Mouse (Mus musculus) neural tube, embryonic 14.5 days (tissue): ENCODE results near the gene Vil1. TPM values are rescaled to one million over a fixed set of nuclear protein-coding genes. Genes with fewer than 3 reads are reported as not detected.

ENCODE experiments used
- ATAC-seq: fragments of 200-750 bp; cut with Nextera tagmentation; 2 replicates; pipeline ENCODE4 v1.8.0; 2017; ENCODE audit warnings: low read depth, mild to moderate bottlenecking, moderate TSS enrichment, moderate library complexity
- H3K27ac ChIP-seq: fragments of 300-500 bp; sonication (generic); 2 replicates; pipeline ENCODE4 v1.5.1; 2014; ENCODE audit warnings: low read depth, mild to moderate bottlenecking, control low read depth, low read length, moderate library complexity, mixed read lengths
- H3K27me3 ChIP-seq: fragments of 300-500 bp; sonication (generic); 2 replicates; pipeline ENCODE4 v1.6.1; 2014; ENCODE audit warnings: low read length; ENCODE audit not compliant: control insufficient read depth, insufficient read depth
- H3K36me3 ChIP-seq: fragments of 300-500 bp; sonication (generic); 2 replicates; pipeline ENCODE4 v1.6.1; 2014; ENCODE audit warnings: low read length, mixed read lengths; ENCODE audit not compliant: control insufficient read depth, insufficient read depth
- H3K4me1 ChIP-seq: fragments of 300-500 bp; sonication (generic); 2 replicates; pipeline ENCODE4 v1.6.1; 2014; ENCODE audit warnings: low read length; ENCODE audit not compliant: control insufficient read depth, insufficient read depth
- H3K4me2 ChIP-seq: fragments of 300-500 bp; sonication (generic); 2 replicates; pipeline ENCODE4 v1.6.1; 2014; ENCODE audit warnings: mild to moderate bottlenecking, low read depth, low read length, control low read depth
- H3K4me3 ChIP-seq: fragments of 300-500 bp; sonication (generic); 2 replicates; pipeline ENCODE4 v1.5.1; 2014; ENCODE audit warnings: low read depth, low read length, control low read depth, mixed read lengths
- H3K9ac ChIP-seq: fragments of 300-500 bp; sonication (generic); replicated peaks from 2 replicates; pipeline ENCODE4 v1.6.1; 2014; ENCODE audit warnings: low read depth, mild to moderate bottlenecking, control low read depth, low read length, mixed read lengths
- H3K9me3 ChIP-seq: fragments of 300-500 bp; sonication (generic); 2 replicates; pipeline ENCODE4 v1.6.1; 2016; ENCODE audit warnings: low read length; ENCODE audit not compliant: control insufficient read depth
- WGBS: fragments of 180-500 bp; shearing (Covaris S2); extraction: QIAGEN DNeasy Blood & Tissue Kit; methylation state at CpG from one replicate; pipeline ENCODE4 v1.1.7; 2014; 5-methylcytosine and 5-hydroxymethylcytosine counted together
- polyA plus RNA-seq: library from polyadenylated mRNA; unstranded; fragments of >200 nt; fragmentation: Nextera tagmentation; extraction: Ambion mirVana; gene quantifications from 2 replicates; pipeline ENCODE4 v1.2.1, GENCODE M21; 2014

Vil1 gene
- 0.17 and 0.20 TPM in 2 replicates for polyA plus RNA-seq

DNA sequence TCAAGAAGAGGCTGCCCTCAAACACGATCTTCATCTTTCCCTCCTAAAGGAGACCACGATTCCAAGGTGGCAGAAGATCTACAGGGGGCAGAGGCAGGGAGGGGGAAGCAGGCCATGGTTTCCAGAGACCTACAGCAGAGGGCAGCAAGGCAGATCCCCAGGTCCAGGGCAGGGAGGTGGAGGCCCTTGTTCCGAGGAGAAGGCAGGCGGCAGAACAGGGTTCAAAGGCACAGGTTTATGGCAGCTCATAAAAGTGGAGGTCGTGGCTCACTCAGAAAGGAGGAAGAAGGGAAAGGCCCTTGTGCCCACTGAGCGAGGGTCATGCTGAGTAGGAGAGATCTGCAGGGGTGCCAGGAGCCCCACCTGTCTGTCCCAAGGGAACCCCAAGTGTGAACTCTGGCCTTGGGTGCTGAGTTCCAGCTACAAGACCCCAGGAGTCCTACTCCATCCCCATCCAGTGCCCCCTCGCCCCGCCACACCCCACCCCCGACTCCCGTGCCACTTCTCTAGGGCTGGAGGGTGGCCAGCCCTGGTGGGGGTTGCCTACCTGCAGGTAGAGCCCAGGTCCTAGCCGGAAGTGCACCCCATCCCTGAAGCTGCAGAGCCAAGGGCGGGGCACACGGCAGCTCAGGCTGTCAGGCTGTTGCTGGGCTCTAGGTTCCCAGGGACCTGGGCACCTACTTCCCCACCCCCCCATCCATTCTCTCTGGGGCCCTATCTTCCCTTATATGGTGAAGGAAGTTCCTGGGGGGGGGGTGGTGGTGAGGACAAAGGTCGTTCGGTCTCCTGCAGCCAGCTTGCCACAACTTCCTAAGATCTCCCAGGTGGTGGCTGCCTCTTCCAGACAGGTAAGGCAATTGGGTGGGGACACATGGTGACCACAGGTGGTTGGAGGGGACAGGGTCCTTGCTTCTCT is at the start of gene Vil1:
Gene Vil1 (plus strand): TSS at position 788 of the 916 bp plus-strand sequence.
- Histone ChIP-seq H3K4me2 (no peak within 1 kb of the TSS), H3K36me3 (no peaks in the 10 kb centered on the region), H3K9ac (no peak within 1 kb of the TSS), H3K27ac (no peak within 1 kb of the TSS), H3K9me3 (no peaks in the 10 kb centered on the region), H3K4me1 (no peaks in the 10 kb centered on the region), H3K27me3 (no peaks in the 10 kb centered on the region), H3K4me3 (no peak within 1 kb of the TSS)
- WGBS = 34% methylated on average over 15 of the region's 15 CpGs
- no peak for ATAC-seq

DNA sequence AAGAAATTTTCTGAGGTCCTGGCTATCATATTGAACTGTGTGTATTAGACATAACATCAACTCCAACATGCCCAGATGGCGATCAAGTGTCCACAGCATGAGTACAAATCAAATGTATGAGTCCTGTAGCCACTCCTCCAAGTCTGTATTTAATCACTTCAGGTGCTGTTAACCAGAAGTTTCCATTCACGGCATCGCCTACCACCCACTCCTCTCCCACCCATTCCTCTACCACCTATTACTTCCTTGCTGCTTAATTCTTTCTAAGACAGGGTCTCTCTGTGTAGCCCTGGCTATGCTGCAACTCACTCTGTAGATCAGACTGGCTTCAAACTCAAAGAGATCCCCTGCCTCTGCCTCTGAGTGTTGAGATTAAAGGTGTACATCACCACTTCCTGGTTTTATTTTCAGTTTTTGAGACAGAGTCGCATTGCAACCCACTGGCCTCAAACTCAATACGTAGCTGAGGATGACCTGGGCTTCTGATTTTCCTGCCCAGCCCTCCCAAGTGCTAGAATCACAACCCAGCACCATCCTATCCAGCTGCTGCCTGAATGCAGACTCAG is 49.1 kb upstream of the Vil1 start:
- Histone ChIP-seq H3K27me3 (no peaks in the 10 kb centered on the region), H3K9me3 (no peaks in the 10 kb centered on the region), H3K9ac (no peak overlapping the region), H3K4me1 (no peaks in the 10 kb centered on the region), H3K36me3 (no peaks in the 10 kb centered on the region), H3K4me3 (no peak overlapping the region), H3K27ac (no peak overlapping the region), H3K4me2 (no peak overlapping the region)
- WGBS = 93% methylated on average over 5 of the region's 5 CpGs
- ATAC-seq = no peak

- no peak within 1 kb of the TSS for H3K27ac ChIP-seq
- no peak within 1 kb of the TSS for H3K4me3 ChIP-seq
- no peaks in the 10 kb centered on the region for H3K36me3 ChIP-seq
- H3K9ac ChIP-seq = no peak within 1 kb of the TSS
- H3K4me2 ChIP-seq = no peak within 1 kb of the TSS
- H3K27me3 ChIP-seq = no peaks in the 10 kb centered on the region
- WGBS = 0% methylated on average over 2 of the region's 2 CpGs
- H3K9me3 ChIP-seq = no peaks in the 10 kb centered on the region
- no peaks in the 10 kb centered on the region for H3K4me1 ChIP-seq
- peak; percentile 81 for ATAC-seq
These were observed 47.4 kb upstream of the Vil1 start, which contains the start of gene Catip for GRCm38 (mm10) chr1:74361812-74362211. TSS of gene Catip (plus strand) at chr1:74362108.

DNA sequence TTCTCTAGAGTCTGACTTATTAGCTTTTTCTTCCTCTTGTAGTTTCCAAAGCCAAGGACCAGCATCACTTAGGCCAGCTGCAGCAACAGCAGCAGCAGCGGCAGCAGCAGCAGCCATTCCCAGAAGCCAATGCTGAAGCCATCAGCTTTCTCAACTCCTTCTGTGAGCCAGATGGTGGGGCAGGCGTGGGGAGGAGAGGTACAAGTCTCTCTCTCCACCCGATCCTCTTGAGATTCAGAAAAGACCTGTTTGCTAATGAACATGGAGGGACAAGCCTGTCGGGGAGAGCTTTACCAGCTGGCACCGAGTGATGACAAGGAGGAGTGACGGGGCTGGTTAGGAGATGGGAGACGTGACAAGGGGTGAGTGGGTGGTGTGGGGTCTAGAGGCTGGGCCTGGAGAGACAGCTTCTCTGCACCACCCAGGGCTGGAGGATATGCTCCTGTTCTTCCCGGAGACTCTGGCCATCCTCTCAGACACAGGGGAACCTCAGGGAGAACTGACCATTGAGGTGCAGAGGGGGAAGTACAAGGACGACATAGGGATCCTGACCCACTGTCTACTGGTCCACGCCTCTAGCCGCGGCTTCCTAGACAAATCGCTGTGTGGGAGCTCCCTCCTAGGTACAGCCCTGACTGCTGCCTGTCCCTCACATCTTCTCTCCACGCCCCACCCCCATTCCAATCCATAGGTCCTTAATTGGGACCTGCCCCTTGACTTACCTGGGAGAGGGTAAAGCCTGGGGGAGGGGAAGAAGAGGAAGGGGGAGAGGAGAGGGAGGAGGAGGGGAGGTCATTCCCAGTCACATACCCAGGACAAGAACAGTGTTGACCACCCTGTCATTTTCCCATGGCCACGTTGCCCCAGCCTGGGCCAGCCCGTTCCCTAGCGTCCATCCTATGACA is 46.6 kb upstream of the Vil1 start:
- H3K4me3 ChIP-seq = no peak overlapping the region
- H3K9ac ChIP-seq = no peak overlapping the region
- H3K9me3 ChIP-seq = no peaks in the 10 kb centered on the region
- no peaks in the 10 kb centered on the region for H3K4me1 ChIP-seq
- H3K36me3 ChIP-seq = no peaks in the 10 kb centered on the region
- H3K27ac ChIP-seq = no peak overlapping the region
- no peaks in the 10 kb centered on the region for H3K27me3 ChIP-seq
- WGBS = 71% methylated on average over 17 of the region's 17 CpGs
- ATAC-seq = peak; percentile 20; the same call in 1 of the 2 replicates
- no peak overlapping the region for H3K4me2 ChIP-seq

DNA sequence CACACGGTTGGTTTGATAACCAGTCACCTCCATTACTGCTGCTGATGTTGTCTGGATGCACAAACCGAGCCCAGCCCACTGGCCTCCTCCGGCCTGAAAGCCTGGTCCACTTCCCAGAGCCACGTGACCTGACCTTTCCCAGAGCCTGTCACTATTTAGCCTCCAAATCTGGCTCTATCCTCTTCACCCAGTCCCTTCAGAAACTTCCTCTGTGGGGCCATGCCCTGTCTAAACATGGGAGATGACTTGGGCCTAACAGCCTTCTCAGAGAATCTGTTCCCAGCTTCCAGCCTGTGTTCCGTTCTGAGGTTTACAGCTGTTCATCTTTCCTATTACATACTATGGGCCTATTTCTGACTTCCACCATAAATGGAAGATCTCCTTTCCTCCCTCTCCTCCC is 45.7 kb upstream of the Vil1 start:
- no peak for ATAC-seq
- Histone ChIP-seq H3K9me3 (no peaks in the 10 kb centered on the region), H3K4me3 (no peak overlapping the region), H3K4me2 (no peak overlapping the region), H3K27me3 (no peaks in the 10 kb centered on the region), H3K9ac (no peak overlapping the region), H3K36me3 (no peaks in the 10 kb centered on the region), H3K4me1 (no peaks in the 10 kb centered on the region), H3K27ac (no peak overlapping the region)
- WGBS = 76% methylated on average over 5 of the region's 5 CpGs

- Histone ChIP-seq H3K4me1 (no peaks in the 10 kb centered on the region), H3K4me3 (no peak overlapping the region), H3K4me2 (no peak overlapping the region), H3K9me3 (no peaks in the 10 kb centered on the region), H3K36me3 (no peaks in the 10 kb centered on the region), H3K27me3 (no peaks in the 10 kb centered on the region), H3K9ac (no peak overlapping the region), H3K27ac (no peak overlapping the region)
- 77% methylated on average over 8 of the region's 8 CpGs for WGBS
- no peak for ATAC-seq
These were observed 44.9 kb upstream of the Vil1 start for GRCm38 (mm10) chr1:74364270-74364669.

- H3K27ac ChIP-seq = no peak overlapping the region
- H3K9ac ChIP-seq = 0 out of 2 replicates have a peak overlapping the region, but pooled peaks have one; percentile 4
- whole genome bisulfite sequencing = 20% methylated on average over 34 of the region's 34 CpGs
- peak; percentile 77 for ATAC-seq
- peak overlapping the region; percentile 6; the same call in 1 of the 2 replicates for H3K4me3 ChIP-seq
- no peaks in the 10 kb centered on the region for H3K27me3 ChIP-seq
- H3K4me1 ChIP-seq = no peaks in the 10 kb centered on the region
- H3K9me3 ChIP-seq = no peaks in the 10 kb centered on the region
- H3K36me3 ChIP-seq = no peaks in the 10 kb centered on the region
- H3K4me2 ChIP-seq = peak overlapping the region; percentile 34
These were observed 41.1 kb upstream of the Vil1 start for GRCm38 (mm10) chr1:74367886-74368645.

GRCm38 (mm10) chr1:74370040-74370439 is 39.1 kb upstream of the Vil1 start:
- no peak overlapping the region for H3K4me2 ChIP-seq
- H3K27ac ChIP-seq = no peak overlapping the region
- no peak overlapping the region for H3K9ac ChIP-seq
- WGBS = 55% methylated on average over 4 of the region's 4 CpGs
- H3K27me3 ChIP-seq = no peaks in the 10 kb centered on the region
- H3K36me3 ChIP-seq = no peaks in the 10 kb centered on the region
- H3K9me3 ChIP-seq = no peaks in the 10 kb centered on the region
- ATAC-seq = no peak
- no peak overlapping the region for H3K4me3 ChIP-seq
- no peaks in the 10 kb centered on the region for H3K4me1 ChIP-seq
